In genomic region chr3:122074334-122074733, GRCm38 (mm10) we compare ENCODE assay signal across 9 mouse cellular contexts. TPM values are rescaled to one million over a fixed set of nuclear protein-coding genes. Genes with fewer than 3 reads are reported as not detected.
A peak's percentile ranks its signal among the peaks of the same experiment; 100 is the strongest.
DNase-seq lines count a peak whose midpoint lies in the region; TF ChIP-seq lines count a peak whose summit lies in the region.
"Had no signal": no experiment of that assay in that cellular context is flagged by ENCODE, and none has a peak within 500 bp of the region (broad histone marks: within the 10 kb centered on the region; RNA-seq: fewer than 3 reads in every experiment).

No protein-coding gene starts in this region.

- WGBS in cerebellum, adult 2 months, result 10% methylated on average over 10 of the region's 10 CpGs
- WGBS in heart, embryonic 10.5 days, result 21% methylated on average over 10 of the region's 10 CpGs

- H3K27ac ChIP-seq in cerebellum, adult 2 months (ENCODE audit: insufficient read depth, low read length), result peak overlapping the region; percentile 35; the same call in 1 of the 2 replicates
- peak overlapping the region; percentile 84 for H3K27ac ChIP-seq in heart, embryonic 10.5 days

- H3K27me3 ChIP-seq in cerebellum, adult 2 months (ENCODE audit: control insufficient read depth, insufficient read depth, low read length), result no peaks in the 10 kb centered on the region
- H3K27me3 ChIP-seq in heart, embryonic 10.5 days (ENCODE audit: insufficient read depth, poor library complexity, severe bottlenecking), result no peaks in the 10 kb centered on the region

- TF ChIP-seq CTCF in cerebellum, adult 2 months (IDR thresholded peaks at IDR 0.05; ENCODE audit: borderline replicate concordance, insufficient read depth, low read depth, low read length), result no peak

- peak in 1 of 2 experiments; percentile 26 for DNase-seq in cerebellum, adult 2 months
- no peak for DNase-seq in cerebellum, adult 8-10 months
- no peak for DNase-seq in heart, embryonic 10.5 days (ENCODE audit: low spot score)
- peak; percentile 92 for DNase-seq in kidney, adult 9 months
- DNase-seq in lung, postnatal 14 days, result peak; percentile 44
- DNase-seq in thymus, postnatal 10 days (ENCODE audit: low spot score in 2 of 2), result no peak
- no peak for DNase-seq in right cerebral cortex, postnatal 36 days (ENCODE audit: low spot score in 2 of 2)
- DNase-seq in layer of hippocampus, adult 9-10 months (ENCODE audit: low spot score), result no peak

- no peak for TF ChIP-seq POLR2A in cerebellum, adult 2 months (IDR thresholded peaks at IDR 0.05; ENCODE audit: borderline replicate concordance, insufficient read depth, low read length)

- H3K36me3 ChIP-seq in heart, embryonic 10.5 days, result no peaks in the 10 kb centered on the region

- H3K9me3 ChIP-seq in heart, embryonic 10.5 days, result no peaks in the 10 kb centered on the region
- H3K9me3 ChIP-seq: megakaryocyte, embryonic 14.5 days had no signal

- peaks cover 6% of the 10 kb centered on the region; the same call in 1 of the 2 replicates for H3K4me1 ChIP-seq in cerebellum, adult 2 months (ENCODE audit: control insufficient read depth, insufficient read depth, low read length)
- peaks cover 40% of the 10 kb centered on the region for H3K4me1 ChIP-seq in heart, embryonic 10.5 days

- no peak overlapping the region for H3K4me3 ChIP-seq in cerebellum, adult 2 months (replicated peaks; ENCODE audit: insufficient read depth, low read depth, low read length)
- H3K4me3 ChIP-seq in heart, embryonic 10.5 days, result no peak overlapping the region; the same call in 1 of the 2 replicates
- H3K4me3 ChIP-seq: megakaryocyte, embryonic 14.5 days had no signal

RNA-seq across cellular contexts. Expression of gene Abca4, which starts 30.1 kb away (rescaled TPM):
- 2.3 and 5.0 TPM in 2 replicates for polyA plus RNA-seq in cerebellum, adult 2 months (2012; rRNA removed)
- polyA plus RNA-seq in heart, embryonic 10.5 days (2016; fragmentation: Nextera tagmentation; extraction: Ambion mirVana), result 7.1 and 8.5 TPM in 2 replicates

Comparison
In these comparisons a context has a peak if more than half of its experiments do, and no peak if none do; other contexts are left out.
1. DNase-seq: peak in kidney, adult 9 months (single experiment) and lung, postnatal 14 days (single experiment); none in cerebellum, adult 8-10 months (single experiment), heart, embryonic 10.5 days (single experiment), thymus, postnatal 10 days (0 of 2), right cerebral cortex, postnatal 36 days (0 of 2) and layer of hippocampus, adult 9-10 months (single experiment).